Mouse (Mus musculus) C2C12 (cell line): Measurements from ENCODE around the gene Desi1. TPM values are rescaled to one million over a fixed set of nuclear protein-coding genes. Genes with fewer than 3 reads are reported as not detected.

Experiments used
- H3K27me3 ChIP-seq: one replicate; pipeline ENCODE4 v1.6.1; 2011; ENCODE audit not compliant: control insufficient read depth, insufficient read depth, insufficient read length
- H3K36me3 ChIP-seq: one replicate; pipeline ENCODE4 v1.6.1; 2011; ENCODE audit not compliant: control insufficient read depth, insufficient read depth
- H3K4me3 ChIP-seq: one replicate; pipeline ENCODE4 v1.5.1; 2011; ENCODE audit warnings: mild to moderate bottlenecking, control low read depth; ENCODE audit not compliant: poor library complexity, insufficient read depth, severe bottlenecking
- H3K79me2 ChIP-seq: one replicate; pipeline ENCODE4 v1.6.1; 2011; ENCODE audit not compliant: control insufficient read depth, insufficient read depth
- H3K79me3 ChIP-seq: one replicate; pipeline ENCODE4 v1.6.1; 2011; ENCODE audit warnings: low read depth, control low read depth
- H3ac ChIP-seq: one replicate; pipeline ENCODE3; 2011; ENCODE audit warnings: low read depth; ENCODE audit not compliant: control insufficient read depth, insufficient read length
- CEBPB ChIP-seq: IDR thresholded peaks from one replicate; pipeline ENCODE4 v1.6.1; 2011; ENCODE audit warnings: low read depth, mild to moderate bottlenecking, control low read depth, moderate library complexity
- CTCF ChIP-seq: IDR thresholded peaks from one replicate; pipeline ENCODE4 v1.5.1; 2011; ENCODE audit not compliant: control insufficient read depth, insufficient read depth, insufficient read length
- FOSL1 ChIP-seq: IDR thresholded peaks from one replicate; pipeline ENCODE4 v1.8.0; 2011; ENCODE audit warnings: mild to moderate bottlenecking, low read length; ENCODE audit not compliant: poor library complexity, insufficient read depth, severe bottlenecking
- MAX ChIP-seq: IDR thresholded peaks from one replicate; pipeline ENCODE4 v1.6.1; 2011; ENCODE audit warnings: mild to moderate bottlenecking, control low read depth
- MYOD1 ChIP-seq: IDR thresholded peaks from one replicate; pipeline ENCODE4 v1.6.1; 2011; ENCODE audit warnings: low read depth; ENCODE audit not compliant: control insufficient read depth, insufficient read length
- MYOG ChIP-seq: IDR thresholded peaks from one replicate; pipeline ENCODE4 v1.6.1; 2011; ENCODE audit not compliant: control insufficient read depth, insufficient read length; ENCODE audit errors: extremely low read depth
- USF1 ChIP-seq: IDR thresholded peaks from one replicate; pipeline ENCODE4 v1.6.1; 2011; ENCODE audit warnings: low read depth, mild to moderate bottlenecking, control low read depth, moderate library complexity
- polyA plus RNA-seq: library from polyadenylated mRNA; unstranded; fragments of >200 nt; fragmentation: generic; extraction: Trizol; gene quantifications from one replicate; pipeline ENCODE4 v1.2.1, GENCODE M21; 2012; ENCODE audit warnings: missing spikeins

Desi1 gene
- polyA plus RNA-seq, 1 experiment: 56.6 TPM

DNA sequence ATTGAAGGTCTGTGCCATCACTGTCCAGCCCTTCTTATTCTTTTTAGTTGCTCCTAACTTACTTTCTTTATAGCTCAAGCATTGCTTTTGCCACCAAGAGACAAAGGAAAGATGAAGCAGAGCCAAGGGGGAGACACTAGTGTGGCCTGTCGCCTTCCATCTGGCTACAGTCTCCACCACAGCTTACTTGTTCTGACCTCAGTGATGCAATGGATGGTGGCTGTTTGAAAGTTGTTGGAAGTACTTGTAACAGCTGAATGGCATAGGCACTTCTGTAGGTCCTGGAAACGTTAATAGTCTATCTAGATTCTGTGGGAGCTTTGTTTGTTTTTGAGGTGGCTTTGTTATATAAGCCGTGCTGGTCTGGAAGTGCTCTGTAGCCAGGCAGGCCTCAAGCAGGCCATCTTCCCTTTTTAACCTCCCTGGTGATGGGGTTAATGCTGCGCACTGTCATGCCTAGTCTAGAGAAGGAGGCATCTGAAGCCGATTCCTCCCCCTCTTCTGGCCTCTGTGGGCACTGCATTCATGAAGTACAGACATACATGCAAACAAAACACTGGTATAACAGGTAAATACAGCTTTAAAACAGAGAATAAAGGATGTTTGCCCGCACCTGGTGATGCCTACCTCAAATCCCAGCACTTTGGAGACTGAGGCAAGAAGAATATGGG lies 9.6 kb downstream of the Desi1 start:
- no peak overlapping the region for H3K4me3 ChIP-seq
- no peaks in the 10 kb centered on the region for H3K27me3 ChIP-seq
- peaks cover 1% of the 10 kb centered on the region for H3K79me2 ChIP-seq
- TF ChIP-seq CTCF: no peak
- TF ChIP-seq MYOG: no peak
- TF ChIP-seq FOSL1: no peak
- no peak for TF ChIP-seq MAX
- no peak for TF ChIP-seq MYOD1
- TF ChIP-seq CEBPB: no peak
- TF ChIP-seq USF1: no peak
- H3ac ChIP-seq: no peak overlapping the region
- peaks cover 83% of the 10 kb centered on the region for H3K36me3 ChIP-seq
- no peaks in the 10 kb centered on the region for H3K79me3 ChIP-seq

DNA sequence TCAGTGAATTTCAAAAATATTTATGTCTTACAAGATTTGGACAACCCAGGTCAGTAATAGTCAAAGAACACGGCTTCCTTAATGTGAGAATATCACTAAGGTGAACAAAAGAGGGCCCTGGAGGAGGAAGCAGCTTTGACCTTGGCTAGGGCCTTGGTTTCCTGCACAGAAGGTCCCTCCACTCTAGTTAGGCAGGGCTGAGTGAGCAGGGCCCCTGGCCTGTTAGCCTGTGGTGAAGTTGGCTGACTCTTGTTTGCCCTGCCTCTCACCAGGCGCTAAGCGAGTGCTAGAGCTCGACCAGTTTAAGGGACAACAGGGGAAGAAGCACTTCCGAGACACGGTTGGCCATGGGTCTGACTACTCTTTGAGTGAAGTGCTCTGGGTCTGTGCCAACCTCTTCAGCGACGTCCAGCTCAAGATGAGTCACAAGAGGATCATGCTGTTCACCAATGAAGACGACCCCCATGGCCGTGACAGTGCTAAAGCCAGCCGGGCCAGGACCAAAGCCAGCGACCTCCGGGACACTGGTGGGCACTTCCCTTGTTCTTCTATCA lies 11.1 kb downstream of the Desi1 start:
- Histone ChIP-seq H3ac (no peak overlapping the region), H3K4me3 (no peak overlapping the region), H3K36me3 (peaks cover 78% of the 10 kb centered on the region), H3K27me3 (no peaks in the 10 kb centered on the region), H3K79me3 (peaks cover 3% of the 10 kb centered on the region), H3K79me2 (peaks cover 14% of the 10 kb centered on the region)
- no peak for TF ChIP-seq MAX
- TF ChIP-seq CEBPB: no peak
- no peak for TF ChIP-seq MYOG
- TF ChIP-seq USF1: no peak

DNA sequence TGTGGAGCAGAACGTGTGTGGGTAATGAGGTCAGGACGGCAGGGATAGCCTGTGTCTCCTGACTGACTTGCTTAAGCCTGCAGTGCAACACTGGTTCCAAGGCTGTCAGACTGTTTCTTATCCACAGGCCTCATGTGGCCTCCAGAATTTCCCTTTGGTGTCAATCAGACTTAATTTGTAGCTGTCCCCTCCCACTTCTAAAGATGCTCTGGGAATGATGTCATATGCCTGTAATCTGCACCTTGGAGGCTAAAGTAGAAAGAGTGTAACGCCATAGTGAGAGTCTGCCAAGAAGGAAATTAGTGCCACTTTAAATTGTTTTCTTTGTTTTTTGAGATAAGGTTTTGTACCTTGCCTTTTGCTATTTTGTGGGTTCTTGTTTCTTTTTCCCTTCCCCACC lies 14.4 kb downstream of the Desi1 start:
- Histone ChIP-seq H3ac (no peak overlapping the region), H3K4me3 (no peak overlapping the region), H3K79me2 (peaks cover 44% of the 10 kb centered on the region), H3K36me3 (peaks cover 46% of the 10 kb centered on the region), H3K79me3 (peaks cover 22% of the 10 kb centered on the region), H3K27me3 (no peaks in the 10 kb centered on the region)
- TF ChIP-seq MYOD1 (no peak), MAX (no peak), CEBPB (no peak), USF1 (no peak), FOSL1 (no peak), MYOG (no peak), CTCF (no peak)

DNA sequence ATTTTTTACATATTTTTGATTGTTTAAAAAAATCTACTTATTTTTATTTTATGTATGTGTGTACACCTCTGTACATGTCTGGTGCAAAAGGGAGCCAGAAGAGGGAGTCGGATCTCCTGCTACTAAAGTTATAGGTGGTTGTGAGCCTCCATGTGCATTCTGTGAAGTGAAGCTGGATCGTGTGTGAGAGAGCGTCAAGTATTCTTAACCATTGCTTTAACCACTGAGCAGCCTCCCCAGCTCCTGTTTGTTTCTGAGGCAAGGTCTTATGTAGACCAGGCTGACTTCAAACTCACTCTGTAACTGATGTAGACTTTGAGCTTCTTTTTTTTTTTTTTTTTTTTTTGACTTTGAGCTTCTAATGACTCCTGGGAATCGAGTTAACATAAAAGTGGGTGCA lies 16.2 kb downstream of the Desi1 start:
- Histone ChIP-seq H3K79me2 (peaks cover 60% of the 10 kb centered on the region), H3K4me3 (no peak overlapping the region), H3K36me3 (peaks cover 32% of the 10 kb centered on the region), H3ac (no peak overlapping the region), H3K27me3 (no peaks in the 10 kb centered on the region), H3K79me3 (peaks cover 35% of the 10 kb centered on the region)
- TF ChIP-seq FOSL1 (no peak), MAX (no peak), CTCF (no peak), MYOD1 (no peak), USF1 (no peak), CEBPB (no peak), MYOG (no peak)

DNA sequence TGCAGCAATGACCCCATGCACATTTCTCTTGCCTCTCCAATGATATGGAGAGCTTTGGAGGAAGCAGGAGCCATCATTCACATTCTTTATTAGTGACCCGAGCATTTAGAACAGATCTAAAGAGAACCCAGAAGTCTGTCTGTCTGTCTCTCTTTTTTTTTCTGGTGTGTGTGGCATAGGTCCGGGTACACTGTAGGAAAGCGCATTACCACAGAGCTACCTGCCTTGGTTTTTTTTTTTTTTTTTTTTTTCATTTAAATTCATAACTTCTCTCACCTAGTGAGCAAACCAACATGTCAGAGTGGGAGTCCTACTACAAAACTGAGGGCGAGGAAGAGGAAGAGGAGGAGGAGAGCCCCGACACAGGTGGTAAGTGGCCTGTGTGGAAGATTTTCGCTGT lies 16.8 kb downstream of the Desi1 start:
- Histone ChIP-seq H3K36me3 (peaks cover 26% of the 10 kb centered on the region), H3K79me2 (peaks cover 60% of the 10 kb centered on the region), H3ac (peak overlapping the region; percentile 85), H3K79me3 (peaks cover 36% of the 10 kb centered on the region), H3K4me3 (peak overlapping the region; percentile 95), H3K27me3 (no peaks in the 10 kb centered on the region)
- no peak for TF ChIP-seq CTCF
- TF ChIP-seq USF1: no peak
- TF ChIP-seq MYOD1: no peak
- TF ChIP-seq FOSL1: no peak
- no peak for TF ChIP-seq CEBPB
